ENCODE assay signal across 8 mouse cellular contexts in the genomic region with DNA sequence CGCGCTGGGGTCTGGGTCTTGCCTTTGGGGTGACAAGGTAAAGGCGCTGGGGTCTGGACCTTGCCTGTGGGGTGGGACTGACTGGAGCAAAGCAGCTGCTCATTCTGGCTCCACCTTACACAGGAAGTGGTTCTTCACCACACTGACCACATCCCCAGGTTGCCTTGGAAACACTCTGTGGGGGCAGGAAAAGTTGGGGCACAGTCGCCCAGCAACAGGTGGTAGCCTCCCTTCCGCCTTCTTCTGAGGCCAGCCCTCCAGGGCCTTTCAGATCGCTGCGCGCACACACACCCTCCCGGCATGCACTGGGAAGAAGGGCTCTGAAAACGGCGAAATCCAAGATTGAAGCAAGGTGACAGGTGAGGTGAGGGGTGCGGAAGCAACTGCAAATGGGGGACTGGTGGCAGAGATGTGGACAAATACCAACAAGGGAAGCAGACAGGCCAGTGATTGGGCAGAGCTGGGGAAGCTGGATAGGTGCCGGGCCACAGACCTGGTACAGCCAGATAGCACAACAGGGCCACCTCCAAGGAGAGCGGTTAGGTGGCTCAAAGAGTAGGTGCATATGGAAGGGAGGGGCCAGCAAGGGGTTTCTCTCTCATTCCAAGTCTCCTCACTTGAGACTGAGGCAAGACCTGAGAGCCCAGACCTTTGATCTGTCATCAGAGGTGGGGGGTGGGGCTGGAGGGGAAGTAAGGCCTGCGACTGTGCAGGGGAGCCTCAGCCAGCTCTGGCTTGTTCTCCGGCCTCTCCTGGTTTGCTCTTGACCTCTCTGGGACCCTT. TPM values are rescaled to one million over a fixed set of nuclear protein-coding genes. Genes with fewer than 3 reads are reported as not detected.
DNase-seq lines count a peak whose midpoint lies in the region; ATAC-seq and TF ChIP-seq lines count a peak whose summit lies in the region.

A gene (plus strand): TSS at position 246 of the 783 bp plus-strand sequence.

- H3K9ac ChIP-seq in heart, embryonic 15.5 days, result no peak within 1 kb of the TSS
- peak within 1 kb of the TSS; percentile 45 for H3K9ac ChIP-seq in limb, embryonic 11.5 days (ENCODE audit: low read length)
- no peak within 1 kb of the TSS for H3K9ac ChIP-seq in forebrain, embryonic 16.5 days (replicated peaks; ENCODE audit: low read depth, low read length)

- H3K27me3 ChIP-seq in heart, embryonic 15.5 days, result no peaks in the 10 kb centered on the region
- H3K27me3 ChIP-seq in limb, embryonic 11.5 days (ENCODE audit: control insufficient read depth, insufficient read depth, low read length), result no peaks in the 10 kb centered on the region
- H3K27me3 ChIP-seq in forebrain, embryonic 16.5 days (replicated peaks; ENCODE audit: control insufficient read depth, insufficient read depth, low read length), result no peaks in the 10 kb centered on the region

- H3K4me3 ChIP-seq in layer of hippocampus, adult 2 months, result peak within 1 kb of the TSS; percentile 26; the same call in 1 of the 2 replicates
- peak within 1 kb of the TSS; percentile 74 for H3K4me3 ChIP-seq in bone marrow, adult 2 months (replicated peaks; ENCODE audit: control insufficient read depth, low read depth, low read length)
- peak within 1 kb of the TSS; percentile 17; the same call in 1 of the 2 replicates for H3K4me3 ChIP-seq in heart, embryonic 15.5 days
- no peak within 1 kb of the TSS for H3K4me3 ChIP-seq in limb, embryonic 11.5 days (ENCODE audit: low read depth, low read length)
- H3K4me3 ChIP-seq in forebrain, embryonic 16.5 days (replicated peaks; ENCODE audit: low read length), result no peak within 1 kb of the TSS

- TF ChIP-seq POLR2A in bone marrow, adult 2 months (IDR thresholded peaks at IDR 0.05; ENCODE audit: borderline replicate concordance, control insufficient read depth, low read depth, low read length), result peak; percentile 77; the same call in 1 of the 2 replicates

- H3K4me1 ChIP-seq in bone marrow, adult 2 months (ENCODE audit: control insufficient read depth, insufficient read depth, low read length), result peaks cover 8% of the 10 kb centered on the region; the same call in 1 of the 2 replicates
- H3K4me1 ChIP-seq in heart, embryonic 15.5 days (replicated peaks), result peaks cover 6% of the 10 kb centered on the region
- peaks cover 6% of the 10 kb centered on the region for H3K4me1 ChIP-seq in limb, embryonic 11.5 days (ENCODE audit: control insufficient read depth, insufficient read depth, low read length)
- H3K4me1 ChIP-seq in forebrain, embryonic 16.5 days (replicated peaks; ENCODE audit: control insufficient read depth, insufficient read depth, low read length), result 0 out of 2 replicates have a peak, but pooled peaks cover 4% of the 10 kb centered on the region

- no peaks in the 10 kb centered on the region for H3K9me3 ChIP-seq in heart, embryonic 15.5 days (replicated peaks)
- no peaks in the 10 kb centered on the region for H3K9me3 ChIP-seq in limb, embryonic 11.5 days (ENCODE audit: control insufficient read depth, low read length)
- H3K9me3 ChIP-seq in forebrain, embryonic 16.5 days (ENCODE audit: control insufficient read depth, low read length), result no peaks in the 10 kb centered on the region

- WGBS in bone marrow, adult 2 months, result 1% methylated on average over 16 of the region's 16 CpGs
- WGBS in heart, embryonic 15.5 days, result 61% methylated on average over 16 of the region's 16 CpGs
- WGBS in limb, embryonic 11.5 days, result 61% methylated on average over 16 of the region's 16 CpGs
- WGBS in forebrain, embryonic 16.5 days, result 73% methylated on average over 16 of the region's 16 CpGs

- H3K36me3 ChIP-seq in heart, embryonic 15.5 days, result no peaks in the 10 kb centered on the region
- no peaks in the 10 kb centered on the region for H3K36me3 ChIP-seq in limb, embryonic 11.5 days (ENCODE audit: control insufficient read depth, insufficient read depth, low read length)
- no peaks in the 10 kb centered on the region for H3K36me3 ChIP-seq in forebrain, embryonic 16.5 days (ENCODE audit: control insufficient read depth, insufficient read depth)

- H3K27ac ChIP-seq in layer of hippocampus, adult 2 months, result peak within 1 kb of the TSS; percentile 58
- H3K27ac ChIP-seq in bone marrow, adult 2 months (ENCODE audit: control insufficient read depth, insufficient read depth, low read depth, low read length, poor library complexity), result peak within 1 kb of the TSS; percentile 89
- H3K27ac ChIP-seq in heart, embryonic 15.5 days, result peak within 1 kb of the TSS; percentile 37; the same call in 1 of the 2 replicates
- H3K27ac ChIP-seq in limb, embryonic 11.5 days (replicated peaks; ENCODE audit: low read depth, low read length), result no peak within 1 kb of the TSS
- H3K27ac ChIP-seq in forebrain, embryonic 16.5 days (ENCODE audit: low read length), result no peak within 1 kb of the TSS

- ATAC-seq in heart, embryonic 15.5 days (replicated peaks; ENCODE audit: insufficient number of reproducible peaks, insufficient read depth, low FRiP score, low read depth), result peak; percentile 51
- ATAC-seq in limb, embryonic 11.5 days (ENCODE audit: insufficient number of reproducible peaks, low FRiP score, low TSS enrichment, low read depth), result 0 out of 2 replicates have a peak, but pooled peaks have one; percentile 17
- ATAC-seq in forebrain, embryonic 16.5 days, result no peak

- H3K4me2 ChIP-seq in heart, embryonic 15.5 days, result peak within 1 kb of the TSS; percentile 29; the same call in 1 of the 2 replicates
- H3K4me2 ChIP-seq in limb, embryonic 11.5 days (ENCODE audit: low read depth, severe bottlenecking), result peak within 1 kb of the TSS; percentile 22; the same call in 1 of the 2 replicates
- no peak within 1 kb of the TSS for H3K4me2 ChIP-seq in forebrain, embryonic 16.5 days (ENCODE audit: low read length)

- no peak for DNase-seq in layer of hippocampus, adult 2 months (ENCODE audit: low spot score in 2 of 2)
- DNase-seq in layer of hippocampus, adult 18-20 months (ENCODE audit: low spot score in 2 of 2), result no peak
- DNase-seq in limb, embryonic 11.5 days (ENCODE audit: low spot score), result no peak
- peak; percentile 88 to 94 for DNase-seq in monocyte, adult 2 months (ENCODE audit: low read depth in 1 of 2, low spot score in 2 of 2)
- DNase-seq in urinary bladder, postnatal 36 days (ENCODE audit: low spot score in 2 of 2), result peak; percentile 2 to 51

- TF ChIP-seq CTCF in layer of hippocampus, adult 2 months (conservative IDR thresholded peaks at IDR 0.05), result no peak
- no peak for TF ChIP-seq CTCF in bone marrow, adult 2 months (IDR thresholded peaks at IDR 0.05; ENCODE audit: control insufficient read depth, insufficient read depth, low read length)

RNA-seq across cellular contexts. Expression of the gene that starts here (rescaled TPM):
- 1 to 10 TPM; 1.0 to 2.0 TPM for total RNA-seq in layer of hippocampus, adult 2 months (2021)
- total RNA-seq in layer of hippocampus, adult 18-20 months (2021), result 1 to 10 TPM in 1 of 2 experiments, under 1 TPM in 1; 0.84 to 1.6 TPM
- 13.6 and 36.8 TPM in 2 replicates for polyA plus RNA-seq in bone marrow, adult 2 months (2011; ENCODE audit: insufficient read depth, insufficient read length, low replicate concordance, missing spikeins)
- 1.6 and 6.7 TPM in 2 replicates for polyA plus RNA-seq in heart, embryonic 15.5 days (2015; fragmentation: Nextera tagmentation; extraction: Ambion mirVana)
- 1.7 TPM in 2 replicates for polyA plus RNA-seq in limb, embryonic 11.5 days (2014; fragmentation: Nextera tagmentation; extraction: Ambion mirVana)
- polyA plus RNA-seq in forebrain, embryonic 16.5 days (2015; fragmentation: Nextera tagmentation; extraction: Ambion mirVana), result 1.5 and 1.9 TPM in 2 replicates

Comparison
In these comparisons a context has a peak if more than half of its experiments do, and no peak if none do; other contexts are left out.
1. DNase-seq: peak in monocyte, adult 2 months (2 of 2) and urinary bladder, postnatal 36 days (2 of 2); none in layer of hippocampus, adult 2 months (0 of 2), layer of hippocampus, adult 18-20 months (0 of 2) and limb, embryonic 11.5 days (single experiment).
2. H3K27ac ChIP-seq: peak in layer of hippocampus, adult 2 months (single experiment), bone marrow, adult 2 months (single experiment) and heart, embryonic 15.5 days (single experiment); none in limb, embryonic 11.5 days (single experiment) and forebrain, embryonic 16.5 days (single experiment).
3. H3K4me3 ChIP-seq: peak in layer of hippocampus, adult 2 months (single experiment), bone marrow, adult 2 months (single experiment) and heart, embryonic 15.5 days (single experiment); none in limb, embryonic 11.5 days (single experiment) and forebrain, embryonic 16.5 days (single experiment).